Mouse (Mus musculus): ENCODE measurements around the gene Fam92b.

Gene Fam92b

DNA sequence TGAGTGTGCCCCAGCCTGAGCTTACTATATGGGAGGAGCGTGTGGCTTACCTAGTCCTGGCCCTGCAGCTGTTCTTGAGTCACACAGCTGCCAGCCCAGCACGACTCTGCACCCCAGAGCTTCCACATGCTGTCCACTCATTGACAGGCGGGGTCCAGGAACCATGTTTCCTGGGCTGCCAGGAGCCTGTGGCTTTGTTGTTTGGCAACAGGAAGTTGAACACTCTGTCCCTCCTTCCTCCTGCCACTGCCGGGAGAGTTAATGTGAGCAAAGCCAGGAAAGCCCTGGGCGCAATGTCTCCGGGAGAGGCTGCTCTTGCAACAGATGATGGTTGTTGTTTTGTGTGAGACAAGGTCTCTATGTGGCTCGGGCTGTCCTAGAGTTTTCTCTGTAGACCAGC lies 24.6 kb downstream of the Fam92b start:
- peak; percentile 47 for DNase-seq (ENCODE audit: low read depth, low spot score)

DNA sequence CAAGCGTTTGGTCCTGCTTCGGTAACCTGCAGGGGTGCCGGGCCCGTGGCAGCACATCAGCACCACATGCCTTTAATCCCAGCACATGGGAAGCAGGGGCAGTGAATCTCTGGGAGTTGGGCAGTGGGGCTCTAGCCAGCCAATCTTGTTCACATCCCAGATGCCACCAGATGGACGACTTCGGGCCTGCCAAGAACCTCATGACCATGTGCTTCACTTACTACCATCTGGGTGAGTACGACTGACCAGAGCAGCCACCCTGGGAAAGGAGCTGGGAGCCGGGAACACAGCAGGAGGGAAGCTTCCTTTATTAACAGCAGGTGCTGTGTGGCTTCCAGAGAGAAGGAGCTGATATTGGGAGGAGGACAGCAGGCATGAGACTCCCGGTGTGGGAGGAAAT lies 26.1 kb downstream of the Fam92b start:
- no peak for DNase-seq (ENCODE audit: low read depth, low spot score)

DNA sequence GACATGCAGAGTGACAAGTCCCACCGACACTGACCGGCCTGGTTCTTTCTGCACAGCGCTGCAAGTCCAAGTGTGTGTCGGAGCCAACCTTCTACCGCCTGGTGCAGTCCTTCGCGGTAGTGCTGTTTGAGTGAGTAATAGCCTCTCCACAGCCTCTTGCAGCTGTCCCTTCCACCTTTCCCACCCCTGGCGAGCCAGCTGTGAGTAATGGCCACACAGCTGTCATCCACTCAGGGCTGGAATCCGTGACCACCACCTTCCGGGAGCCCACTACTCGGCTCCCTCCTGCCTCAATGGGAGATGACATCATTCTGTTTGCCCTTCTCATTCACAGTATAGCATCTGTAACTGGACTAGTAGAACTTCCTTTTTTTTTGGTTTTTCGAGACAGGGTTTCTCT lies 27.2 kb downstream of the Fam92b start:
- DNase-seq (ENCODE audit: low read depth, low spot score): peak; percentile 31

DNA sequence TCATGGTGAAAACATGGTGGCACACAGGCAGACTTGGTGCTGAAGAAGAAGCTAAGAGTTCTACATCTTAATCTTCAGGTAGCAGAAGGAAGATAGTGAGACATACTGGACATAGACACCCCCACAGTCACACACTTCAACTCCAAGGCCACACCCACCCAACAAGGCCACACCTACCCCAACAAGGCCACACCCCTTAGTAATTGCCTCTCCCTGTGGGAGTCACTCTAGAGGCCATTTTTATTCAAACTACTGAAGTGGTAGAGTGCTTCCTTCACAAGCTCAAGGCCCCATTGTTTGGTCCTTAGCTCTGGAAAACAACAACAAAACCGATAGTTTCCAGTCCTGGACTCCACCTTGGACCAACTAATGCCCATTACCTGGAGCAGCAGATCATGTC lies 31.2 kb downstream of the Fam92b start:
- no peak for DNase-seq (ENCODE audit: low read depth, low spot score)

DNA sequence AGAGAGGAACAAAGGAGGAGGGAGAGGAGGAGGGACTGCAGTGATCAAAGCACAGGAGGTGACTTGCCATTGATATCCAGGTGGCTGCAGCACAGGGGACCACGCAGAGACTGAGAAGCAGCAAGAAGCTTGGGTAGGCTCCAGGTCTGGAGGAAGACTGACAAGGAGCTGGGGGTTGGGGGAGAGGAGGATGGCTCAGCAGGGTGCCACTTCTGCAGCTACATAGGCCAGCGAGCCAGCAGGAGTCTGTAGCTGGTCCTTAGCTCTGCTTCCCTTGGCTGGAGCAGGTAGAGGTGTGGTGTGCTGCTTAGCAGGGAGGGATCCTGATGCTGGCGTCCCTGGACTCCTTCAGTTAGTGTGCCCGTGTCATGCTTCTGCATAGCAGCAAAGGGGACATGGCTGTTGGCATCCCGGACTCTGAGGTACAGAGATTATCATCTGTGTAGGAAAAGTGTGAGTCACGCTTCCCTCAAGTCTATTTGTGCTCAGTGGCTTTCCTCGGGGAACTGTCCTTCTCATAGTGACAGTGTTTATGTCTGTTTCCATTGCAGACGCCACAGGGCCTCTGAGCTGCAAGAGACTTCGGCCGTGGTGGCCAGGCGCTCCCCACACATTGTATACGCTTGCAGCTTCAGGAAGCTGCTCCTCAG lies 32.5 kb downstream of the Fam92b start:
- no peak for DNase-seq (ENCODE audit: low read depth, low spot score)

DNA sequence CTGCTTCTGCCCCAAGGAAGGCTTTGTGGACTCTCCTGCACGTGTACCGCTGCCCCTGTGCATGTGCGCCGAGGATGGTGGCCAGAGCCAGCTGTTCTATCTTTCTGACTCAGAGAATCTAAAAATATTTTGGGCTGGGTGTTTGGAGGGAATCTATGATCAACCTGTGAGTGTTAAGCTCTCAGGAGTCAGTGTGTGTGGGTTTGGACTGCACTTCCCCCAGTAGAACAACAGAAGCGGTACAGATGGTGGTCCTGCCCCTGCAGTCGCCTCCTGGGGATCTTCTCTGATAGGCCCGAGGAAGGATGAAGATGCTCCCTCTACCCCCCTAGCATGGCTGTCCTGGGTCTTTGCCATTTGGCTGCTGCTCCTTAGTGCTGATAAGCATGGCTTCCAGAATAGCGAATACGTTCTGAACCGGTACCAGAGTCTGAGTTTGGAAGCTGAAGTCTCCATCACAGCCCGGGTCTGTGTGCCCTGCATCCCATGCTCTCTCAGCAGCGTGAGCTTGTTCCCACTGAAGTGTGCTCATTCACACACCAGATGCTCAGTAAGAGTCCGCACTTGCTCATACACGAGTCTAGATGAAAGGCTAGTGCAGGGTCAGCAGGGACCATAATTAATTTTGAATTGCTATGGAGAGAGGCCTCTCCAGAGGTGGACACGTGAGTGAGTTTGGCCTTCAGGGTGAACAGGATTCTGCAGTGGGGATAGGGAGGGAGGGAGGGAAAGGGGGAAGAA lies 33.2 kb downstream of the Fam92b start:
- DNase-seq (ENCODE audit: low read depth, low spot score): no peak

DNA sequence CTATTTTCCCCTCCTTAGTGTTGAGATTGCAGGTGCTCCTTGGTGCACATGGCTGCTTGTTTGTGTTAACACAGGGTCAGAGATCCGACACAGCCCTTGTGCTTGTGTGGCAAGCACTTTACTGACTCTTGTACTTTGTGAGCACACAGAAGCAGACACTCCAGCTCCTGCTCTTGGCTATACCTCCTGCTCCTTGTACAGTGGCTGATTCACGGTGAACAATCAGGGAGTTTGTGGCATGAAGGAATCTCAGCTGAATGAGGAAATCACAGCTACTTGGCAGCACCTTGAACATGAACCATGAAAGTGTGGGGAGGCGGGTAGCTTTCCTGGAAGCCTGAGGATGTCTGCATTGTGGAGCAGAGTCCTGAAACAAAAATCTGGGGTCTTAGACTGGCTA lies 36.5 kb downstream of the Fam92b start:
- DNase-seq (ENCODE audit: low read depth, low spot score): peak; percentile 38

DNA sequence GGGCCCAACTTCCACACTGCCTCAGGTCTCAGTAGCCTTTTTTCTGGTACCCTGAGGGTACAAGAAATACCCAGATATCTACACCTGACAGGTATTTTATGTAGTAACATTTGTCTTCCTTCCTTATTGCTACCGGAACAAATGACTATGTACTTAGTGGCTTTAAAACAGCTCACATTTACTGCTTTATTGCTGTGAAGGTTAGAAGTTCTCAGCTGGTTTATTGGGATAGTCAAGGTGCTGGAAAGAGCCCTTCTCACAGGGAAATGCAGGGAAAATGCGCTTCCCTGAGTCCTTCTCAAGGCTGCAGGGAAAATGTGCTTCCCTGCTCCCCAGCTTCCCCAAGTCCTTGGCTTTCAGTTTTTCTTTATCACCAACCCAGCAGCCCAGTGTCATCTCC lies 38.3 kb downstream of the Fam92b start:
- no peak for DNase-seq (ENCODE audit: low read depth, low spot score)

DNA sequence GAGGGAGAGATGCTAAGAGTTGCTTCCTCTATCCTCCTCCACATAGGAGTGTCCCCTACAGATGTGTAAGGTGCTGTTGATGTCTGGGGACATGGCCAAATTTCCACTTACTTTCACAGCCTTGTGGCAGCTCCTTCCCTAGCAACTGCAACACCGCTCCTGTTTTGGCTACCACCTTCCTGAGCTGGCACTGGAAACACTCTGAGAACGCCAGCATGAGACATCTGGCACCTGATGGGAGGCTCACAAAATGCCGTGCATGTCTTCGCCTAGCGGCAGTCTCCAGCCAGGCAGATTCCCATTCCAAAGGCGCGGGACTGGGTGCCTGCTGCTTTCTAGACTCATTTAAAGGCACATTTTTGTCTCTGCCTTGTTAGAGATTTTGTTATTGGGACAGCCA lies 40.6 kb downstream of the Fam92b start:
- DNase-seq (ENCODE audit: low read depth, low spot score): no peak

DNA sequence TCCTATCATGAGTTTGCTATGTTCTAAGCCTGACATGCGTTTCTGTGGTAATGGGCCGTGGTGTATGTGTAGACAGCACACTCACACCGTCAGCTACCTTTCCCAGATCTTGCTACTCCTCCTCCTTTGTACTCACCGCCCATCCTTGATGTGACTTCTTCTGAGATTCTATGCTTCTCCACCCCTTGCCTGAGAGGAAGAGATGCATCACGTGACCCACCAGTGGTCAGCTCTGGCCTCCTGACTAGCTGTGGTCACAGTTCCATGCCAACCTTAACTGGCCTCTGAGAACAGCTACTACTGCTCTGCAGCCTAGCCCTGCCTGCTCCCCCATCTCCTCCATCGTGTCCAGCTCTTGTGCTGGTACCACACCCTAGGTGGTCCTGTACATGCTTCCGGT lies 41.6 kb downstream of the Fam92b start:
- peak; percentile 29 for DNase-seq (ENCODE audit: low read depth, low spot score)

DNA sequence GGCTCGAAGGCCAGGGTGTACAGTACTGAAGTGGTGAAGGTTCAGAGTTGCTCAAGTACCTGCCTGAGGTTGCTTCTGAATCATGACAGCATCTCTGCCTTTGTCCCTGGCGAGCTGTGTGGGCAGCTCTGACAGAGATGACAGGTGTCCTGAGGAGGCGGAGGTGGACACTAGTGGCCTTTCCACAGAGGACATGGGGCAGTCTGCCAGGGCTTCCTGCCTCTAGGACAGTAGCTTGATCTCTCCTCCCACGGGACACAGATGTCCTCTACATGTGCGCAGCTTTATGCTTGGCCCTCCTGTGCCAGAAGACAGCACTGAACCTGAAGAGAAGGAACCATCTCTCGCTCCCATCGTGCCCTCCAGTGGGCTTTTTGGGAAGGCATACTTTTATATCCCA lies 44.1 kb downstream of the Fam92b start:
- DNase-seq (ENCODE audit: low read depth, low spot score): no peak

DNA sequence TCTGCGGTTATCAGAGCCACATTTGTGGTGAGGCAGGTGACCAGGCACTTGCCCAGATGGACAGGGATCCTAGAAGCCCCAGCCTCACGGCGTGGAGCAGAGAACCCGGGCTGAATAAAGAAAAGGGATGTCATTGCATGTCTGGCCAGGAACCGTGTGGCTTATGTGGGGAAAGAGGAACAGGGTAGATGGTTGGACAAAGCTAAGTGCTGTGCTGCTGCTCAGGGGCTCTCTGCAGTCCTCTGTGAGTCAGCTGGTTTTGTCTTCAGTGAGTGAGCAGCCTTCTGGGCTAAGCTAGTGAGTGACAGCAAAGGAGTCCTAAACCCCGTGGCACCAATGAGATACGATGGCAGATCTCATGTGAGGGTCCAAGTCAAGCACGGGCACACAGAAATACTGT lies 46.1 kb downstream of the Fam92b start:
- no peak for DNase-seq (ENCODE audit: low read depth, low spot score)

DNA sequence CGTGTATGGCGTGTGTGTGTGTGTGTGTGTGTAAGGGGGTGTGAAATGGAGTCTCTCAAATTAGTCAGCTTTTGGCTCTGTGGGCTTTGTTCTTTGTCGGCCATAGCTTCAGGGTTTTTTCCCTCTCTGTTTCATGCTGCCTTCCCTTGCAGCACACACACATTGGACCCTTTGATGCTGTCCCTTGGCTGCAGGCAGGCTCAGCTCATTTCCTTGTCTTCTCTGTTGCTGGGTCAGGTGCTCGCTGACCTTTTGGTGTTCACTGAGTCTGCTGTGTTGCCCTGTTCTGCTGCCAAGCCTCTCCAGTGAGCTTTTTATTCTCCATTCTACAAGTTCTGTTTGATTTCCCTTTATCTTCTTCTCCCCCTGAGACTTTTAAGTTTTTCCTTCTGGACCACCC lies 47.7 kb downstream of the Fam92b start:
- no peak for DNase-seq (ENCODE audit: low read depth, low spot score)

DNA sequence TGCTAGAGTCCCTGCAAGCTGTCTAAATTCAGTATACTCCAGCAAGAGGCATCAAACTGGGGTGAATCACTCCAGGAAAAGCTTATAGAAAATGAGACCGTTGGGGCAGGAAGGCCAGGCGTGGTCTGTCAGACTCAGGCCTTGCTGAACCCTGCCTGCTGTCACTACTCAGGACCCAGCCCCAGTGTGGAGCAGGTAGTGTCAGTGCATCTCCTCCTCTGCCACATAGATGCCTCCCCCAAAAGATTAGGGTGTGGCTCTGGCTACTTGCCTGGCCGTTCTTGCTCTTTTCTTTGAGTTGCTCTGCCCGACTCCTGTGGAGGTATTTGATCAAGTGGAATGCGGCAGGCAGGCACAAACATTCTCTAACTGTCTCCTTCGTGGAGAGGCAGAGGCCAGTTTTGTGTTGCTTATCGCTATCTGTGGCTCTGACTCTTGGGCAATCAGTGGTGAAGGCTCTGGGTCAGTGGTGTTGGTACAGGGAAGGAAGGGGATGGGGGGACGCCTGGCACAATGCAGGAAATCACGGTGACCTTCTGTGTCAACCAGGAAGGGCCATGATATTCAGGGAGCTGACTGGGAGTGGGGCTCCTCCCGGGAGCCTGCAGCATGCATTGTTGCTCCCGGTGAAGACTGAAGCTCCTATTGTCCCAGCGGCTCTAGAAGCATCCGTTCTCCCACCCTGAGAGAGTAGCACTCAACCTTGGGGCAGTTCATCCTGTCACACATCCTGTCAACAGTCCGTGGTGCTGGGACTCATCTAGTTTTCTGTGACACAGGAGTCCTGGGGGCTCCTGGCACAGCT lies 50.7 kb downstream of the Fam92b start:
- DNase-seq (ENCODE audit: low read depth, low spot score): peak; percentile 26

DNA sequence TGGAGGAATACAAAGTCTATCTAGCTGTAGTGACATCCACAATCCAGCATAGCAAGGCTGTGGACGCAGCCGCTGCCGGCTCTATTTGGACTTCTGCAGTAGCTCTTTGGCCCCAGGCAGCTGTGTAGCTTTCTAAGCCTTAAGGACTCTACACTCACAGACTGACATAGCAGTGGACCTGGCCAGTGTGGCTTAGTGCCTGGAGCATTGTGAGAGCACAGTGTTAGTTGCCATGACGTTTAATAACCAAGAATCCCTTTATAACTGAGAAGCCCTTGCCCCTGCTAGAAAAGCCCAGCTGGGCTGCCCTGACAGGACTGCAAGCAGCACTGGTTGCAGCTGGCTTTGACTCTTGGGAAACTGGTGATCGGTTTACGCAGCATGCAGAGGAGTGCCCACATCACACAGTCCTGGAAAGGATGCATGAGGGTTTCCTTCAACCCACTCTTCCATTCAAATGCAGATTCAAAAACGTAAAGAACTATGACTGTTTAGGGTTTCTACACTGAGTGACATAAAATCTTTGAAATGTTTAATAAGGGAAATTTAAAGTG lies 52.4 kb downstream of the Fam92b start:
- DNase-seq (ENCODE audit: low read depth, low spot score): no peak

DNA sequence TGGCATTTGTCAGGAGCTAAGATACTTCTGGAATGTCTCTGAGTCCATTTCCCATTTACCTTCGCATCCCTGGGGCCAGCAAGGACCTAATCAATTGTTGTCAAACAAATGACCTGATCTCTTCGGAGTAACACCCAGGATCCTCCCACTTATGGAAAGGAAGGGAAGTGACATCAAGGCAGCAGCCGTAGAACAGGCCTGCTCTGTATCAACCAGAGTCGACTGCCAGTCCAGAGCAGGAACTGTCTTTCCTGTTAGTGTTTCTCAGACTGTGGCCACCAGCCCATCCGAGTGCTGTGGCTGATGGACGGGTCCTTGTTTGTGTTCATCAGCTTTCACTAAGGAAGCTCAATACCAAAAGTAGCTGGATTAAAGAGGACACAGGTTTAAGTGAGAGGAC lies 53.0 kb downstream of the Fam92b start:
- no peak for DNase-seq (ENCODE audit: low read depth, low spot score)

DNA sequence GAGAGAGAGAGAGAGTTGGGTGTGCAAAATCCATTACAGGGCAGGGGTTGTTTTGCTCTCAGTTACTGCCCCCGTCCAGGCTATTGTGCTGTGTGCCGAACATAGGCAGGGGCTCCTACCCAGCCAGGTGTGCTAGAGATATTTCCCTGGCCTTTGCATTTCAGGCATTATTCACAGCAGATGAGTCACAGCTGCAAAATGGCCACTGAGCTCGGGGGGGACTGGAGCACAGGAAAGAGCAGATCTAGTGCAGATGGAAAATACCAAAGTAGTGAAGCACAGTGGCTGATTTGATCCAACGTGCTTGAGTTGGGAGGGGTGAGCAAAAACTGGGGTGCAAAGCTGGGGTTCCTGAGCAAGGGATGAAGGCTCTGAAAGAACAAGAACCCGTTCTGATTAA lies 56.3 kb downstream of the Fam92b start:
- DNase-seq (ENCODE audit: low read depth, low spot score): peak; percentile 70

DNA sequence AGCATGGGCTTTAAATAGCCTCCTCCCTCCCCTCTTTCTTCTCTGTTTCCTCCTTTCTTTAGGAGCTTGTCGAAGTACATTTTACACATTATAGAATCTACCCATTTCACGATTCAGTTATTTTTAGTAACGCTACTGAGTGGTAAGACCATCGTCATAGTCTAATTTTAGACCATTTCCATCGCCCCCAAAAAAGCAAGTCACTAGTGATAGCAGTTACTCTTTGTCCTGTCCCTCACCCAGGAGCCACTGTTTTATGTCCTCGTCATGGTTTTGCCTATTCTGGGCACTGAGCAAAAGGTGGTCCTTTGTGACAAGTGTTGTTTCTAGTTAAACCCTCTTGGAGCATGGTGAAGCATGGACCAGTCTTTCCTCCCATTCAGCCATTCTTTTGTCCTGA lies 57.3 kb downstream of the Fam92b start:
- DNase-seq (ENCODE audit: low read depth, low spot score): no peak

DNA sequence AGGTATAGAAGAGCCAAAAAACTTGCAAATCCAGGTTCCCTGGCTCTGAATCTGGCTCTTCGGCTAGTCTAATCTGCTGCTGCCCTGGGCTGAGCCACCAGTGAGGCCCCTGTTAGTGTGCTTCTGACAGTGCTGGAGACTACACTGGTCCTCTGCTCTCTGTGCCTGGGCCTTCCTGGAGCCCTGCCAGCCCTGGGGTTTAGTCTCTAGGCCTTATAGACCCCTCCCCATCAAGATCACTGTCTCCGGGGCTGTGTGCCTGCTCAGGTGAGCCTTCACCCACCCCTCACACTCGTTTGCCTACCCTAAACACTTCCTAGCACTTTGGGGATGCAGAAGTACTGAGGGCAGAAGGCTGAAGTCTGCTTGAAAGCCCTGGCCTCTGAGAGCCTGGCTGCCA lies 57.8 kb downstream of the Fam92b start:
- no peak for DNase-seq (ENCODE audit: low read depth, low spot score)

DNA sequence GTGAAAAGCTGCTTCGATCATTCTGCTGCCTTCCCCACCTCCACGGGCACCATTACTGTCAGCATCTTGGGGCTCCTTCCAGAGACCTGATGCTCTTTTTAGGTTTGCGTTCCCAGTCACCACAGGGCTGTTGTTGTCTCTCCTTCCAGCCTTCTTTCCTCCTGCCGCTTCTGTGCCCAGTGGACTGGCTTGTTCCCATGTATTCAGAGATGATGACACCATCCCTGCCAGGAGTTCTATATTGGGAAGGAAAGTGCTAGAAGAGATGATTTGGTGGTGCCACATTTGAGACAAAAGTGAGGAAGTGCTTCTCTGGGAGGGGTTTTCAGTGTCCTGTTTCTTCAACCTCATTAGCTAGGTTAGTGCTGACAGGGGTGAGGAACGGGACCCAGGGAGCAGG lies 58.4 kb downstream of the Fam92b start:
- no peak for DNase-seq (ENCODE audit: low read depth, low spot score)

DNA sequence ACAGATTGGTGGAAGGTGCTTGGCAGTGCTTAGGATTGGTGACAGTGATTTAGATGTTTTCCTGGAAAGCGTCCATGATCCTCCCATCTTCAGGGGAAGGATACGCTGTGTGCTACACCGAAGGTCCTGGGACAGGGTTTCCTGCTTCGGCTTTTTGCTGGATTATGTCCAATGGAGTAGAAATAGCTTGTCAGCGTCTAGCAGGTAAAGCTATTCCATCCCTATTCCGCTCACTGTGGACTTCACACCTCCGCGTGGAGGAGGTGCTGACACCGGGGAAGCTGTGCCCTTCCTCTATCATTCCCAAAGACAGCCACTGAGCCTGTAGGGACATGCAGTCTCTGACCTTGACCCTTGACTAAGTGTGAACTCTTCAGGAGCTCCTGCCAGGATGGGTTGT lies 59.1 kb downstream of the Fam92b start:
- DNase-seq (ENCODE audit: low read depth, low spot score): no peak

DNA sequence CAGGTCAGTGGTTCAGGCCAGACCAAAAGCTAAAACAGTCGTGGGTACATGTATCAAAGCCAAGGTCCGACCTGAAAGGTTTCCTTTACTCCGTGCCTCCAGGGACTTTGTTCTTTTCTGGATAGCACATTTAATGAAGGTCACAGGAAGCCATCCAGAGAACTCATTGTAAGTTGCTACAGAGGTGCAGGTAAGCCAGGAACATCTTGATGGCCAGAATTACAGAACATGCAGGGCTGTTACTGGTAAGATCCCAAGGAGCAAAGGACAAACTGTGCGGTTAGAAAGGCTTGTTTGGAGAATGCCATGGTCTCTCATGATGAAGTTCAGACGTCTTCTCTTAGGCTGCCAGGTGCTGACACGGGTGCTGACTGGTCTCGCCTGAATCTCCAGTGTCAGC lies 60.7 kb downstream of the Fam92b start:
- DNase-seq (ENCODE audit: low read depth, low spot score): no peak

Data from 3T3-L1 (cell line).